Mouse (Mus musculus): ENCODE measurements around the gene Ndfip2. TPM values are rescaled to one million over a fixed set of nuclear protein-coding genes. Genes with fewer than 3 reads are reported as not detected.

Gene Ndfip2
- polyA plus RNA-seq, 1 experiment from 2014 or later, result 56.8 TPM

GRCm38 (mm10) chr14:105313877-105314276 lies 55.5 kb downstream of the Ndfip2 start:
- H3K9ac ChIP-seq, result no peak overlapping the region
- H3K4me1 ChIP-seq, result no peaks in the 10 kb centered on the region
- no peak overlapping the region for H3K4me2 ChIP-seq (replicated peaks)
- H3K27ac ChIP-seq (replicated peaks), result no peak overlapping the region
- H3K9me3 ChIP-seq (replicated peaks), result no peaks in the 10 kb centered on the region
- 40% methylated on average over 5 of the region's 5 CpGs for WGBS
- ATAC-seq (ENCODE audit: insufficient number of reproducible peaks, low FRiP score, low TSS enrichment, low read depth), result no peak
- no peaks in the 10 kb centered on the region for H3K36me3 ChIP-seq
- no peak overlapping the region for H3K4me3 ChIP-seq (replicated peaks)
- H3K27me3 ChIP-seq, result no peaks in the 10 kb centered on the region

GRCm38 (mm10) chr14:105321712-105322111 lies 63.3 kb downstream of the Ndfip2 start:
- Histone ChIP-seq H3K27ac (replicated peaks) (no peak overlapping the region), H3K4me3 (replicated peaks) (no peak overlapping the region), H3K27me3 (no peaks in the 10 kb centered on the region), H3K36me3 (no peaks in the 10 kb centered on the region), H3K4me1 (no peaks in the 10 kb centered on the region), H3K9ac (no peak overlapping the region), H3K9me3 (replicated peaks) (no peaks in the 10 kb centered on the region), H3K4me2 (replicated peaks) (no peak overlapping the region)
- no peak for ATAC-seq (ENCODE audit: insufficient number of reproducible peaks, low FRiP score, low TSS enrichment, low read depth)
- 85% methylated on average over 3 of the region's 3 CpGs for WGBS

- H3K9ac ChIP-seq, result no peak overlapping the region
- H3K27me3 ChIP-seq, result no peaks in the 10 kb centered on the region
- no peaks in the 10 kb centered on the region for H3K9me3 ChIP-seq (replicated peaks)
- no peak for ATAC-seq (ENCODE audit: insufficient number of reproducible peaks, low FRiP score, low TSS enrichment, low read depth)
- 63% methylated on average over 5 of the region's 5 CpGs for WGBS
- no peak overlapping the region for H3K27ac ChIP-seq (replicated peaks)
- H3K4me3 ChIP-seq (replicated peaks), result no peak overlapping the region
- no peak overlapping the region for H3K4me2 ChIP-seq (replicated peaks)
- no peaks in the 10 kb centered on the region for H3K36me3 ChIP-seq
- 0 out of 2 replicates have a peak, but pooled peaks cover under 1% of the 10 kb centered on the region for H3K4me1 ChIP-seq
Observed at GRCm38 (mm10) chr14:105322829-105323228, 64.5 kb downstream of the Ndfip2 start.

GRCm38 (mm10) chr14:105323448-105323847 lies 65.1 kb downstream of the Ndfip2 start:
- no peak for ATAC-seq (ENCODE audit: insufficient number of reproducible peaks, low FRiP score, low TSS enrichment, low read depth)
- no peaks in the 10 kb centered on the region for H3K27me3 ChIP-seq
- 88% methylated on average over 9 of the region's 9 CpGs for WGBS
- H3K4me2 ChIP-seq (replicated peaks), result no peak overlapping the region
- H3K36me3 ChIP-seq, result no peaks in the 10 kb centered on the region
- H3K27ac ChIP-seq (replicated peaks), result no peak overlapping the region
- H3K4me3 ChIP-seq (replicated peaks), result no peak overlapping the region
- no peaks in the 10 kb centered on the region for H3K9me3 ChIP-seq (replicated peaks)
- H3K9ac ChIP-seq, result no peak overlapping the region
- 0 out of 2 replicates have a peak, but pooled peaks cover 4% of the 10 kb centered on the region for H3K4me1 ChIP-seq

- ATAC-seq (ENCODE audit: insufficient number of reproducible peaks, low FRiP score, low TSS enrichment, low read depth), result peak; percentile 89
Observed at GRCm38 (mm10) chr14:105328397-105329302, 70.3 kb downstream of the Ndfip2 start.

GRCm38 (mm10) chr14:105333475-105334094 lies 75.2 kb downstream of the Ndfip2 start:
- WGBS, result 59% methylated on average over 16 of the region's 16 CpGs
- Histone ChIP-seq H3K27ac (replicated peaks) (no peak overlapping the region), H3K9ac (no peak overlapping the region)

More at GRCm38 (mm10) chr14:105328397-105329302, 70.3 kb downstream of the Ndfip2 start:
- H3K4me2 ChIP-seq (replicated peaks), result peak overlapping the region; percentile 52
- H3K27me3 ChIP-seq, result no peaks in the 10 kb centered on the region
- H3K27ac ChIP-seq (replicated peaks), result peak overlapping the region; percentile 94
- H3K36me3 ChIP-seq, result no peaks in the 10 kb centered on the region
- H3K9ac ChIP-seq, result 0 out of 2 replicates have a peak overlapping the region, but pooled peaks have one; percentile 12
- 2% methylated on average over 13 of the region's 13 CpGs for WGBS
- peaks cover 14% of the 10 kb centered on the region for H3K4me1 ChIP-seq
- peak overlapping the region; percentile 40 for H3K4me3 ChIP-seq (replicated peaks)
- no peaks in the 10 kb centered on the region for H3K9me3 ChIP-seq (replicated peaks)

GRCm38 (mm10) chr14:105341765-105342164 lies 83.4 kb downstream of the Ndfip2 start:
- H3K27ac ChIP-seq (replicated peaks), result peak overlapping the region; percentile 58; the same call in 1 of the 2 replicates

More at GRCm38 (mm10) chr14:105333475-105334094, 75.2 kb downstream of the Ndfip2 start:
- Histone ChIP-seq H3K4me2 (replicated peaks) (peak overlapping the region; percentile 22), H3K27me3 (no peaks in the 10 kb centered on the region), H3K9me3 (replicated peaks) (no peaks in the 10 kb centered on the region), H3K36me3 (no peaks in the 10 kb centered on the region), H3K4me1 (peaks cover 10% of the 10 kb centered on the region), H3K4me3 (replicated peaks) (peak overlapping the region; percentile 19)
- ATAC-seq (ENCODE audit: insufficient number of reproducible peaks, low FRiP score, low TSS enrichment, low read depth), result no peak

GRCm38 (mm10) chr14:105354121-105354520 lies 95.7 kb downstream of the Ndfip2 start:
- Histone ChIP-seq H3K4me1 (no peaks in the 10 kb centered on the region), H3K9me3 (replicated peaks) (no peaks in the 10 kb centered on the region), H3K4me3 (replicated peaks) (no peak overlapping the region), H3K27me3 (no peaks in the 10 kb centered on the region), H3K27ac (replicated peaks) (no peak overlapping the region), H3K4me2 (replicated peaks) (no peak overlapping the region), H3K36me3 (no peaks in the 10 kb centered on the region), H3K9ac (no peak overlapping the region)
- 29% methylated on average over 11 of the region's 11 CpGs for WGBS
- no peak for ATAC-seq (ENCODE audit: insufficient number of reproducible peaks, low FRiP score, low TSS enrichment, low read depth)

More at GRCm38 (mm10) chr14:105341765-105342164, 83.4 kb downstream of the Ndfip2 start:
- Histone ChIP-seq H3K9ac (no peak overlapping the region), H3K36me3 (no peaks in the 10 kb centered on the region), H3K4me1 (no peaks in the 10 kb centered on the region), H3K4me3 (replicated peaks) (no peak overlapping the region), H3K27me3 (no peaks in the 10 kb centered on the region), H3K4me2 (replicated peaks) (no peak overlapping the region), H3K9me3 (replicated peaks) (no peaks in the 10 kb centered on the region)
- WGBS, result 44% methylated on average over 8 of the region's 8 CpGs
- no peak for ATAC-seq (ENCODE audit: insufficient number of reproducible peaks, low FRiP score, low TSS enrichment, low read depth)

Other genes starting within 250 kb of the Ndfip2 start
- 29.9 and 31.8 TPM in 2 replicates for gene Rbm26, start 81.2 kb upstream of the Ndfip2 start, polyA plus RNA-seq (2015; fragmentation: Nextera tagmentation; extraction: Ambion mirVana)